Mouse (Mus musculus): ENCODE results near the gene Zyg11a.

GRCm38 (mm10) chr4:108165152-108165895 lies 52.5 kb downstream of the Zyg11a start, which contains the start of gene Echdc2:
- TF ChIP-seq CTCF (IDR thresholded peaks at IDR 0.05; ENCODE audit: control insufficient read depth, insufficient read depth, low read length) (no peak), POLR2A (IDR thresholded peaks at IDR 0.05; ENCODE audit: borderline replicate concordance, control insufficient read depth, low read depth, low read length) (no peak)

Measured in bone marrow, adult 2 months (tissue).